Mouse (Mus musculus) intestine, postnatal 0 days (tissue): ENCODE data around the gene Ngly1. TPM values are rescaled to one million over a fixed set of nuclear protein-coding genes. Genes with fewer than 3 reads are reported as not detected.

Experiments used
- ATAC-seq: fragments of 200-750 bp; cut with Nextera tagmentation; 2 replicates; pipeline ENCODE4 v1.8.0; 2017; ENCODE audit warnings: mild to moderate bottlenecking, moderate TSS enrichment, moderate library complexity
- H3K27ac ChIP-seq: fragments of 300-500 bp; sonication (generic); 2 replicates; pipeline ENCODE4 v1.5.1; 2014; ENCODE audit warnings: mild to moderate bottlenecking, low read depth, low read length, moderate library complexity
- H3K27me3 ChIP-seq: fragments of 300-500 bp; sonication (generic); replicated peaks from 2 replicates; pipeline ENCODE4 v1.6.1; 2014; ENCODE audit warnings: low read length, mixed read lengths; ENCODE audit not compliant: control insufficient read depth, insufficient read depth
- H3K36me3 ChIP-seq: fragments of 300-500 bp; sonication (generic); 2 replicates; pipeline ENCODE4 v1.6.1; 2014; ENCODE audit warnings: mild to moderate bottlenecking, moderate library complexity; ENCODE audit not compliant: control insufficient read depth, insufficient read depth
- H3K4me1 ChIP-seq: fragments of 300-500 bp; sonication (generic); replicated peaks from 2 replicates; pipeline ENCODE4 v1.6.1; 2014; ENCODE audit warnings: antibody characterized with exemption, low read length, mixed read lengths; ENCODE audit not compliant: control insufficient read depth, insufficient read depth
- H3K4me2 ChIP-seq: fragments of 300-500 bp; sonication (generic); replicated peaks from 2 replicates; pipeline ENCODE4 v1.6.1; 2014; ENCODE audit warnings: low read depth, mild to moderate bottlenecking, moderate library complexity
- H3K4me3 ChIP-seq: fragments of 300-500 bp; sonication (generic); 2 replicates; pipeline ENCODE4 v1.5.1; 2014; ENCODE audit warnings: low read depth, low read length
- H3K9ac ChIP-seq: fragments of 300-500 bp; sonication (generic); 2 replicates; pipeline ENCODE4 v1.6.1; 2014; ENCODE audit warnings: mild to moderate bottlenecking, low read depth, low read length
- H3K9me3 ChIP-seq: fragments of 300-500 bp; sonication (generic); 2 replicates; pipeline ENCODE4 v1.6.1; 2016; ENCODE audit warnings: mixed run types; ENCODE audit not compliant: control insufficient read depth
- CTCF ChIP-seq: sonication (generic); IDR thresholded peaks from 2 replicates; pipeline ENCODE4 v1.5.1; 2016; ENCODE audit warnings: low read depth, mild to moderate bottlenecking, control low read depth, antibody characterized with exemption, moderate library complexity
- WGBS: fragments of 180-500 bp; shearing (Covaris S2); extraction: QIAGEN DNeasy Blood & Tissue Kit; methylation state at CpG from one replicate; pipeline ENCODE4 v1.1.7; 2014; 5-methylcytosine and 5-hydroxymethylcytosine counted together
- polyA plus RNA-seq: library from polyadenylated mRNA; unstranded; fragments of >200 nt; fragmentation: Nextera tagmentation; extraction: Ambion mirVana; gene quantifications from 2 replicates; pipeline ENCODE4 v1.2.1, GENCODE M21; 2015

The Ngly1 gene
- polyA plus RNA-seq, 1 experiment from 2014 or later, result 46.0 TPM

- WGBS, result 23% methylated on average over 2 of the region's 2 CpGs
- ATAC-seq, result no peak
- Histone ChIP-seq H3K4me3 (no peak overlapping the region), H3K4me2 (no peak overlapping the region), H3K36me3 (no peaks in the 10 kb centered on the region), H3K4me1 (no peaks in the 10 kb centered on the region), H3K27ac (no peak overlapping the region), H3K9me3 (no peaks in the 10 kb centered on the region), H3K9ac (no peak overlapping the region), H3K27me3 (no peaks in the 10 kb centered on the region)
- no peak for TF ChIP-seq CTCF
Measured at GRCm38 (mm10) chr14:16229395-16229794, 19.7 kb upstream of the Ngly1 start.

- Histone ChIP-seq H3K36me3 (no peaks in the 10 kb centered on the region), H3K4me2 (no peak overlapping the region), H3K4me1 (no peaks in the 10 kb centered on the region), H3K4me3 (no peak overlapping the region), H3K9me3 (no peaks in the 10 kb centered on the region), H3K27me3 (no peaks in the 10 kb centered on the region), H3K9ac (no peak overlapping the region), H3K27ac (no peak overlapping the region)
- no peak for TF ChIP-seq CTCF
- no peak for ATAC-seq
Measured at GRCm38 (mm10) chr14:16230581-16230980, 18.5 kb upstream of the Ngly1 start.

DNA sequence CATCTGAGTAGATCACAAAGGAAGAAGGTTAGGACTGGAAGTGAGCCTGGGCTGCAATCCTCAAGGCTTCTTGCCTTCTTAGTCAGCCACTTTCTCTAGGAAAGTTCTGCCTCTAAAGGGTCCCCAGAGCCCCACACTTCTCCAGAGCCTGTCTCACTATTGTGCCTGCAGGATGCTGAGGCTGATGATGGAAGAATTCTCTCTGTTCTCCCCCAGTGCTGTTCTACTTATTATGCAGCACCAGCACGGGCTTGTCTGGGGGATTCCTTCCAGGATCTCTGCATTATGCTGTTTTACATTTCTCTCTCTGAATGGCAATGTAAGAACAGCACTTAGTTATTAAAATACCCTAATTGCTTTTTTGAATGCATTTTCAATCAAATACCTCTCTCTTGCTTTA lies 15.6 kb upstream of the Ngly1 start:
- no peak overlapping the region for H3K4me3 ChIP-seq
- TF ChIP-seq CTCF, result no peak
- H3K9me3 ChIP-seq, result no peaks in the 10 kb centered on the region; the same call in 1 of the 2 replicates
- H3K27ac ChIP-seq, result no peak overlapping the region
- no peak overlapping the region for H3K4me2 ChIP-seq
- H3K27me3 ChIP-seq, result no peaks in the 10 kb centered on the region
- H3K4me1 ChIP-seq, result no peaks in the 10 kb centered on the region
- WGBS, result 41% methylated on average over 1 of the region's 1 CpGs
- ATAC-seq, result no peak
- no peak overlapping the region for H3K9ac ChIP-seq
- no peaks in the 10 kb centered on the region for H3K36me3 ChIP-seq

DNA sequence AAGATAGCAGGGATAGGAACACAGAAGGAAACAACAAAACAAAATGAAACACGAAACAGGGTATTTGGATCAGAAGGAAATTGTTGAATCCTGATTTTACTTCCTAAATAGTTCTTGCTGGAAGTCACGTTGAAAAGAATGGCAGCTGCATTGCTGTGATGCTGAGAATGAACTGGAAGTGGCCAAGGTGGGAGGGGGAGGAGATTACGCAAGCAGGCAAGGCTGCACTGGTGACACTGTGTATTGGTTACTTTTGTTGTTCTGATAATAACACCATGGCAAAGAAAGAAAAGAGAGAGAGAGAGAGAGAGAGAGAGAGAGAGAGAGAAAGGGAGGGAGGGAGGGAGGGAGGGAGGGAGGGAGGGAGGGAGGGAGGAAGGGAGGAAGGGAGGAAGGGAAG lies 12.6 kb upstream of the Ngly1 start:
- Histone ChIP-seq H3K4me1 (no peaks in the 10 kb centered on the region), H3K4me2 (no peak overlapping the region), H3K27ac (no peak overlapping the region), H3K4me3 (no peak overlapping the region), H3K9ac (no peak overlapping the region), H3K9me3 (no peaks in the 10 kb centered on the region; the same call in 1 of the 2 replicates), H3K27me3 (no peaks in the 10 kb centered on the region), H3K36me3 (peaks cover 3% of the 10 kb centered on the region)
- ATAC-seq, result no peak
- WGBS, result 68% methylated on average over 3 of the region's 3 CpGs
- TF ChIP-seq CTCF, result no peak

DNA sequence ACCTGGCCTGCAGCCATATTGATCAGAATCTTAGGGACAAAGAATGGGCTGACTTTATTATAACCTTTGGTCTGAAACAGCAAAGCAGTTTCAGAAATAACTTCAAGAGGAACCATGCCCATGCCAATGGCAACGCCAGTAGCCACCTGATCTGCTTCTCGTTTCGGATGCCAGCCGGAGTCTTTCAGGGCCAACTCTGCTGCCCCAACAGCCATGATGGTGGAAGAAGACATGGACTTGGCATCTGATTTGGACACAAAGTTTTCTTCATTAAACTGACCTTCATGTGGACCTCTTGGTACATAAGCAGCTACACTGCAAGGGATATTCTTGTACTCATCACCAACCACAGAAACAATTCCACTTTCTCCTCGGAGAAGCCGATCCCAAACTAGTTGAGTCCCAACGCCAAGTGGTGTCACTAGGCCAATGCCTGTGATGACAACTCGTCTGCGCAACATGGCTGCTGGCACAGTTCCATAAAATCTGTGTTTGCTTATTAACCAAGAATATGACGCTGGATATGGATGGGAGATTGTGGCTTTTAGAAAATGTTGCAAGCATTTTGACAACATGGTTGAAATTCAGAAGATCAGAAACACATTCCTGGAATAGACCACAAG lies 6.8 kb upstream of the Ngly1 start:
- WGBS, result 84% methylated on average over 10 of the region's 10 CpGs
- Histone ChIP-seq H3K4me1 (peaks cover 11% of the 10 kb centered on the region), H3K9me3 (no peaks in the 10 kb centered on the region; the same call in 1 of the 2 replicates), H3K9ac (peak overlapping the region; percentile 62; the same call in 1 of the 2 replicates), H3K4me2 (peak overlapping the region; percentile 74), H3K36me3 (peaks cover 6% of the 10 kb centered on the region), H3K27ac (peak overlapping the region; percentile 94; the same call in 1 of the 2 replicates), H3K27me3 (no peaks in the 10 kb centered on the region), H3K4me3 (no peak overlapping the region)
- TF ChIP-seq CTCF, result no peak
- ATAC-seq, result 0 out of 2 replicates have a peak, but pooled peaks have one; percentile 6

GRCm38 (mm10) chr14:16242947-16243602 lies 6.0 kb upstream of the Ngly1 start:
- TF ChIP-seq CTCF, result peak; percentile 61
- WGBS, result 1% methylated on average over 34 of the region's 34 CpGs
- Histone ChIP-seq H3K27ac (peak overlapping the region; percentile 94), H3K9ac (peak overlapping the region; percentile 62), H3K4me1 (peaks cover 11% of the 10 kb centered on the region), H3K9me3 (no peaks in the 10 kb centered on the region), H3K27me3 (no peaks in the 10 kb centered on the region), H3K4me2 (peak overlapping the region; percentile 74), H3K4me3 (peak overlapping the region; percentile 54), H3K36me3 (peaks cover 6% of the 10 kb centered on the region)
- peak; percentile 87 for ATAC-seq
